Comparison of ENCODE assay signal across 28 mouse cellular contexts in genomic region chr17:31861661-31862060, GRCm38 (mm10). TPM values are rescaled to one million over a fixed set of nuclear protein-coding genes. Genes with fewer than 3 reads are reported as not detected.
DNase-seq lines count a peak whose midpoint lies in the region; ATAC-seq lines count a peak whose summit lies in the region.
"Had no signal": no experiment of that assay in that cellular context is flagged by ENCODE, and none has a peak within 500 bp of the region (broad histone marks: within the 10 kb centered on the region; RNA-seq: fewer than 3 reads in every experiment).

No protein-coding gene starts in this region.

- H3K27ac ChIP-seq in midbrain, embryonic 11.5 days (ENCODE audit: low read depth, low read length) = no peak overlapping the region
- no peak overlapping the region for H3K27ac ChIP-seq in midbrain, embryonic 10.5 days (replicated peaks)
- H3K27ac ChIP-seq: embryonic facial prominence, embryonic 10.5 days; embryonic facial prominence, embryonic 15.5 days; forebrain, embryonic 12.5 days; hindbrain, embryonic 14.5 days; liver, embryonic 14.5 days; midbrain, embryonic 12.5 days; neural tube, embryonic 12.5 days; stomach, embryonic 15.5 days had no signal

- no peaks in the 10 kb centered on the region for H3K9me3 ChIP-seq in midbrain, embryonic 11.5 days (ENCODE audit: control insufficient read depth, low read length)
- H3K9me3 ChIP-seq in midbrain, embryonic 10.5 days (replicated peaks) = no peaks in the 10 kb centered on the region
- H3K9me3 ChIP-seq: embryonic facial prominence, embryonic 10.5 days; embryonic facial prominence, embryonic 15.5 days; forebrain, embryonic 12.5 days; midbrain, embryonic 12.5 days; neural tube, embryonic 12.5 days; stomach, embryonic 15.5 days had no signal

- H3K4me2 ChIP-seq in midbrain, embryonic 11.5 days = no peak overlapping the region
- H3K4me2 ChIP-seq: embryonic facial prominence, embryonic 15.5 days; forebrain, embryonic 12.5 days; hindbrain, embryonic 14.5 days; lung, embryonic 14.5 days; midbrain, embryonic 12.5 days; neural tube, embryonic 12.5 days; stomach, embryonic 15.5 days had no signal

- ATAC-seq in midbrain, embryonic 11.5 days (ENCODE audit: low FRiP score) = no peak
- ATAC-seq: activated CD4-positive, CD25-positive, alpha-beta regulatory T cell, adult 4 months; forebrain, postnatal 0 days; intestine, postnatal 0 days had no signal

- H3K9ac ChIP-seq in midbrain, embryonic 11.5 days (ENCODE audit: low read length) = no peak overlapping the region
- H3K9ac ChIP-seq: embryonic facial prominence, embryonic 15.5 days; forebrain, embryonic 12.5 days; forebrain, postnatal 0 days; hindbrain, embryonic 14.5 days; liver, embryonic 14.5 days; lung, embryonic 14.5 days; midbrain, embryonic 12.5 days; neural tube, embryonic 12.5 days; stomach, embryonic 15.5 days had no signal

- DNase-seq in adrenal gland, postnatal 10 days = peak; percentile 13
- no peak for DNase-seq in adrenal gland, postnatal 36 days
- DNase-seq in gastrocnemius, postnatal 14 days = peak; percentile 2
- no peak for DNase-seq in gastrocnemius, postnatal 4 days (ENCODE audit: low spot score in 2 of 2)
- peak; percentile 59 for DNase-seq in midbrain, embryonic 11.5 days (ENCODE audit: low spot score, missing footprints)
- DNase-seq in midbrain, embryonic 10.5 days (ENCODE audit: low spot score) = no peak
- peak; percentile 2 for DNase-seq in urinary bladder, postnatal 14 days (ENCODE audit: low spot score)
- DNase-seq in urinary bladder, postnatal 10 days (ENCODE audit: low spot score) = no peak
- DNase-seq: cerebellum, adult 8-10 months; forebrain, postnatal 0 days; heart, postnatal 4 days; liver; lung, embryonic 14.5 days; right cerebral cortex, postnatal 14 days; thymus, adult 18-20 months; thymus, postnatal 25 days had no signal

- no peaks in the 10 kb centered on the region for H3K27me3 ChIP-seq in midbrain, embryonic 11.5 days (ENCODE audit: control insufficient read depth, insufficient read depth, low read length)
- peaks cover 4% of the 10 kb centered on the region; the same call in 1 of the 2 replicates for H3K27me3 ChIP-seq in midbrain, embryonic 10.5 days (ENCODE audit: low read depth, poor library complexity, severe bottlenecking)
- H3K27me3 ChIP-seq: CH12.LX; embryonic facial prominence, embryonic 15.5 days; forebrain, embryonic 12.5 days; midbrain, embryonic 12.5 days; neural tube, embryonic 12.5 days; stomach, embryonic 15.5 days had no signal

- H3K4me1 ChIP-seq in midbrain, embryonic 11.5 days (ENCODE audit: control insufficient read depth, insufficient read depth, low read length) = peaks cover 3% of the 10 kb centered on the region
- peaks cover 21% of the 10 kb centered on the region for H3K4me1 ChIP-seq in midbrain, embryonic 10.5 days

- no peaks in the 10 kb centered on the region for H3K36me3 ChIP-seq in midbrain, embryonic 11.5 days (ENCODE audit: control insufficient read depth, insufficient read depth, low read length)
- no peaks in the 10 kb centered on the region for H3K36me3 ChIP-seq in midbrain, embryonic 10.5 days
- H3K36me3 ChIP-seq: embryonic facial prominence, embryonic 10.5 days; embryonic facial prominence, embryonic 15.5 days; forebrain, embryonic 12.5 days; midbrain, embryonic 12.5 days; neural tube, embryonic 12.5 days; stomach, embryonic 15.5 days had no signal

- no peak overlapping the region for H3K4me3 ChIP-seq in midbrain, embryonic 11.5 days (ENCODE audit: low read depth, low read length)
- H3K4me3 ChIP-seq in midbrain, embryonic 10.5 days = no peak overlapping the region
- H3K4me3 ChIP-seq: embryonic facial prominence, embryonic 10.5 days; embryonic facial prominence, embryonic 15.5 days; forebrain, embryonic 12.5 days; midbrain, embryonic 12.5 days; myocyte; neural tube, embryonic 12.5 days; stomach, embryonic 15.5 days had no signal

- WGBS in midbrain, embryonic 11.5 days = 86% methylated on average over 5 of the region's 5 CpGs
- WGBS in midbrain, embryonic 10.5 days = 92% methylated on average over 5 of the region's 5 CpGs

- intact Hi-C loops in gastrocnemius, postnatal 14 days (cut with DNase I; ENCODE audit: low total_unique reads) = no loop called here

RNA-seq across cellular contexts. Expression of gene Sik1, which starts 6.1 kb away (rescaled TPM):
- total RNA-seq in adrenal gland, postnatal 10 days (2021) = 100 to 1,000 TPM in 1 of 2 experiments, 10 to 100 TPM in 1; 25.4 to 112 TPM
- total RNA-seq in adrenal gland, postnatal 36 days (2021) = 100 to 1,000 TPM; 124 to 127 TPM
- 10 to 100 TPM; 18.1 to 18.6 TPM for total RNA-seq in gastrocnemius, postnatal 14 days (2021)
- 10 to 100 TPM; 80.3 to 83.2 TPM for total RNA-seq in gastrocnemius, postnatal 4 days (2021)
- polyA plus RNA-seq in midbrain, embryonic 11.5 days (2014; fragmentation: Nextera tagmentation; extraction: Ambion mirVana) = 8.9 and 14.0 TPM in 2 replicates
- polyA plus RNA-seq in midbrain, embryonic 10.5 days (2016; fragmentation: Nextera tagmentation; extraction: Ambion mirVana) = 9.2 TPM in 2 replicates

Comparison
In these comparisons a context has a peak if more than half of its experiments do, and no peak if none do; other contexts are left out.
1. DNase-seq: peak in adrenal gland, postnatal 10 days (single experiment), gastrocnemius, postnatal 14 days (single experiment), midbrain, embryonic 11.5 days (single experiment) and urinary bladder, postnatal 14 days (single experiment); none in adrenal gland, postnatal 36 days (0 of 2), gastrocnemius, postnatal 4 days (0 of 2), midbrain, embryonic 10.5 days (single experiment) and urinary bladder, postnatal 10 days (single experiment).